Mouse (Mus musculus) brain, embryonic 14.5 days (tissue): Measurements from ENCODE around the gene Yif1b.

Experiments used
- CTCF ChIP-seq: fragments of 200-500 bp; IDR thresholded peaks from 2 replicates; pipeline ENCODE4 v1.5.1; 2012; ENCODE audit warnings: inconsistent platforms, mild to moderate bottlenecking, moderate library complexity, borderline replicate concordance; ENCODE audit not compliant: insufficient read depth, insufficient read length; ENCODE audit errors: extremely low read depth
- POLR2A ChIP-seq: fragments of 200-500 bp; IDR thresholded peaks from 2 replicates; pipeline ENCODE4 v1.6.1; 2012; ENCODE audit warnings: mild to moderate bottlenecking, inconsistent platforms, borderline replicate concordance; ENCODE audit not compliant: poor library complexity, insufficient read depth, insufficient read length, severe bottlenecking; ENCODE audit errors: extremely low read depth

- no peak for TF ChIP-seq POLR2A
- TF ChIP-seq CTCF = no peak
Measured at GRCm38 (mm10) chr7:29255875-29256274, 17.7 kb downstream of the Yif1b start.
